Mouse (Mus musculus): Measurements from ENCODE around the gene Slc25a18.

Slc25a18 gene

GRCm38 (mm10) chr6:120840258-120840657 lies 66.9 kb downstream of the Slc25a18 start:
- DNase-seq (ENCODE audit: low read depth, low spot score): no peak

GRCm38 (mm10) chr6:120841754-120842153 lies 68.4 kb downstream of the Slc25a18 start:
- DNase-seq (ENCODE audit: low read depth, low spot score): no peak
